17 mouse cellular contexts compared by ENCODE assay signal in the genomic region with DNA sequence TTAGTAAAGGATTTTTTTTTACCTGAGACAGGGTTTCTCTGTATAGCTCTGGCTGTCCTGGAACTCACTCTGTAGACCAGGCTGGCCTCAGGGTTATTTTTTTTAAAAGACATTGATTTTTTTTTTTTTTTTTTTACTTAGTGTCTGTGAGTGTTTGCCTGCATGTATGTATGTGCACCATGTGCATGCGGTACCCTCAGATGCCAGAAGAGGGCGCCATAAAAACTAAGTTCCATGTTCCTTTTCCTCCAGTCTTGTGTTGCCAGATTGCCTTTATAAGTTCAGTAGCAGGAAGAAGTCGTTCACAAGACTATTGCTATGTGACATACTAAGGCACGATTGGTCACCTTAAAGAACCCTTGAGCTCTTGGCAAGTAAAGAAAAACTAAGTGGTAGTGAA. TPM values are rescaled to one million over a fixed set of nuclear protein-coding genes. Genes with fewer than 3 reads are reported as not detected.
A peak's percentile ranks its signal among the peaks of the same experiment; 100 is the strongest.
DNase-seq lines count a peak whose midpoint lies in the region; ATAC-seq and TF ChIP-seq lines count a peak whose summit lies in the region.
"Had no signal": no experiment of that assay in that cellular context is flagged by ENCODE, and none has a peak within 500 bp of the region (broad histone marks: within the 10 kb centered on the region; RNA-seq: fewer than 3 reads in every experiment).

No protein-coding gene starts in this region.

- H3K79me2 ChIP-seq in heart, adult 2 months (replicated peaks; ENCODE audit: control insufficient read depth, insufficient read depth, low read length): no peaks in the 10 kb centered on the region

- DNase-seq in heart, adult 2 months: no peak
- no peak for DNase-seq in heart, adult 11 months
- DNase-seq in liver, postnatal 0 days: peak; percentile 28
- DNase-seq in liver (no peak), ES-CJ7 (ENCODE audit: low read depth, low spot score) (peak; percentile 39)
- DNase-seq in induced T-regulatory cell, adult 2 months (ENCODE audit: low read depth): peak; percentile 40
- DNase-seq in kidney, adult 8-10 months: no peak
- no peak for DNase-seq in gastrocnemius, postnatal 14 days
- DNase-seq: cerebellum, adult 11-12 months; kidney, adult 2 months; lung, postnatal 10 days; right cerebral cortex, adult 18-20 months; thymus, postnatal 36 days had no signal

- intact Hi-C loops in heart, adult 2 months (cut with DNase I): no loop called here
- intact Hi-C loops in gastrocnemius, postnatal 14 days (cut with DNase I; ENCODE audit: low total_unique reads): no loop called here

- WGBS in heart, adult 2 months: 74% methylated on average over 4 of the region's 4 CpGs
- 94% methylated on average over 4 of the region's 4 CpGs for whole genome bisulfite sequencing in liver, postnatal 0 days (ENCODE audit: insufficient replicate concordance)

- TF ChIP-seq POLR2A in heart, adult 2 months (IDR thresholded peaks at IDR 0.05; ENCODE audit: insufficient read depth, low read depth, low read length): no peak

- TF ChIP-seq CTCF in heart, adult 2 months (IDR thresholded peaks at IDR 0.05): peak; percentile 62
- TF ChIP-seq CTCF in liver, postnatal 0 days (IDR thresholded peaks at IDR 0.05; ENCODE audit: low read depth): peak; percentile 53

- H3K9me3 ChIP-seq in liver, postnatal 0 days (ENCODE audit: low read length): peaks cover 6% of the 10 kb centered on the region

- peaks cover 28% of the 10 kb centered on the region for H3K4me1 ChIP-seq in heart, adult 2 months (ENCODE audit: control insufficient read depth, insufficient read depth, low read length)
- peaks cover 27% of the 10 kb centered on the region for H3K4me1 ChIP-seq in liver, postnatal 0 days (ENCODE audit: insufficient read depth)

- no peaks in the 10 kb centered on the region for H3K27me3 ChIP-seq in heart, adult 2 months (ENCODE audit: control insufficient read depth, insufficient read depth, low read length)
- no peaks in the 10 kb centered on the region for H3K27me3 ChIP-seq in liver, postnatal 0 days (ENCODE audit: insufficient read depth, low read length)
- H3K27me3 ChIP-seq: limb, embryonic 13.5 days had no signal

- peak overlapping the region; percentile 70; the same call in 1 of the 2 replicates for H3K27ac ChIP-seq in heart, adult 2 months
- no peak overlapping the region for H3K27ac ChIP-seq in liver, postnatal 0 days (ENCODE audit: low read depth)
- H3K27ac ChIP-seq: forebrain, embryonic 10.5 days; hindbrain, embryonic 14.5 days; limb, embryonic 13.5 days; midbrain, embryonic 10.5 days had no signal

- H3K36me3 ChIP-seq in heart, adult 2 months (ENCODE audit: control insufficient read depth, insufficient read depth, low read length): peaks cover 82% of the 10 kb centered on the region
- H3K36me3 ChIP-seq in liver, postnatal 0 days (replicated peaks; ENCODE audit: insufficient read depth, low read length): peaks cover 65% of the 10 kb centered on the region

- no peak overlapping the region for H3K9ac ChIP-seq in heart, adult 2 months (ENCODE audit: low read depth, low read length)
- no peak overlapping the region for H3K9ac ChIP-seq in liver, postnatal 0 days (replicated peaks)
- H3K9ac ChIP-seq: hindbrain, embryonic 14.5 days; limb, embryonic 13.5 days had no signal

- no peak overlapping the region for H3K4me2 ChIP-seq in liver, postnatal 0 days (ENCODE audit: low read depth, low read length)
- H3K4me2 ChIP-seq: hindbrain, embryonic 14.5 days; limb, embryonic 13.5 days had no signal

- no peak for TF ChIP-seq EP300 in heart, adult 2 months (IDR thresholded peaks at IDR 0.05; ENCODE audit: insufficient read depth, low read depth, low read length)
- TF ChIP-seq EP300 in liver, postnatal 0 days (IDR thresholded peaks at IDR 0.05; ENCODE audit: low read depth): no peak

- no peak for ATAC-seq in liver, postnatal 0 days

- no peak overlapping the region for H3K4me3 ChIP-seq in heart, adult 2 months
- no peak overlapping the region for H3K4me3 ChIP-seq in liver, postnatal 0 days (ENCODE audit: low read depth, low read length)
- H3K4me3 ChIP-seq: forebrain, embryonic 10.5 days; limb, embryonic 13.5 days; midbrain, embryonic 10.5 days had no signal

RNA-seq across cellular contexts. Expression of a gene that starts 14.5 kb away (rescaled TPM):
- total RNA-seq in heart, adult 2 months (2021): over 10,000 TPM in 1 of 2 experiments, 1,000 to 10,000 TPM in 1; 9,950 to 10,380 TPM
- polyA plus RNA-seq in heart, adult 2 months (2012; rRNA removed): 5,659 and 10,700 TPM in 2 replicates
- polyA plus RNA-seq in liver, postnatal 0 days (2015; fragmentation: Nextera tagmentation; extraction: Ambion mirVana): 85.7 and 147 TPM in 2 replicates
- over 10,000 TPM; 23,393 to 24,139 TPM for total RNA-seq in gastrocnemius, postnatal 14 days (2021)

RNA-seq across cellular contexts. Expression of a gene that starts 59.4 kb away (rescaled TPM):
- total RNA-seq in heart, adult 2 months (2021): 10 to 100 TPM; 20.4 to 20.6 TPM
- polyA plus RNA-seq in heart, adult 2 months (2012; rRNA removed): 6.8 and 10.8 TPM in 2 replicates
- polyA plus RNA-seq in liver, postnatal 0 days (2015; fragmentation: Nextera tagmentation; extraction: Ambion mirVana): 13.3 and 15.2 TPM in 2 replicates
- total RNA-seq in gastrocnemius, postnatal 14 days (2021): 10 to 100 TPM; 21.3 to 21.6 TPM

Comparison
In these comparisons a context has a peak if more than half of its experiments do, and no peak if none do; other contexts are left out.
1. DNase-seq: peak in liver, postnatal 0 days (single experiment), ES-CJ7 (single experiment) and induced T-regulatory cell, adult 2 months (single experiment); none in heart, adult 2 months (0 of 2), heart, adult 11 months (single experiment), liver (single experiment), kidney, adult 8-10 months (0 of 2) and gastrocnemius, postnatal 14 days (single experiment).